Mouse (Mus musculus): ENCODE measurements at regions not wholly inside any gene's neighbourhood (a gene's known extent, or its start where the extent isn't known, plus 50 kb on each side); places are given as distances from the start of the nearest gene placed in this dataset.

DNA sequence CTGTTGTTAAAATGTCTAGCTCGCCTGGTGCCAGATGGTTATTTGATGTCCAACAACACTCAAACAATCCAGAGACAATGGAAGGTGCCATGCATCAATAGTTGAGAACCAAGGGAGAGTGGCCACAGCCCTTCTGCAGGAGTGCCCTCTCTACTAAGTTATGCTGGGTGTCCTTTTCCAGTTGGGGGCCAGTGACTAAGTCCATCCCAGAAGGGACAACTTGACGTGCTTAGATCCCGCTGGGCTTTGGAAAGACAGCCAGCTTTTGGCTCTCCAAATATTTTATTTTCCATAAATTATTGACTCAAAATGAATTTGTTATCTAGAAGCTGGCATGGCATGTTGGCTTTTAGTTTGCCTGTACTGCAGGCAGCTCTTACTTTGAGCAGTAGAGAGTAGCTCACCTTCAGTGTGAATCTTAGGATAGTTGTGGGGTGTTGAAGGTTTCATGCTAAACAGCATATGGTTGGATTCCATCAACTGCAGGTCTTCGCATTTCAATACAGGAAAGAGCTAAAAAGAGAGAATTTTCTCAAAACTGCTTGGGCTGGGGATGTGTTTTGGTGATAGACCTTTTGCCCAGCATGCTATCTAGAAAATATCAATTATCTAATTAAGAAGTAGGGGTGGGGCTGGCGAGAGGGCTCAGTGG is 120.8 kb upstream of the Cpsf6 start:
- TF ChIP-seq CTCF (IDR thresholded peaks at IDR 0.05) (no peak), EP300 (IDR thresholded peaks at IDR 0.05) (no peak)

Data from lung, postnatal 0 days (tissue).